Mouse (Mus musculus) heart, embryonic 14.5 days (tissue): ENCODE data around the gene Bscl2. TPM values are rescaled to one million over a fixed set of nuclear protein-coding genes. Genes with fewer than 3 reads are reported as not detected.
A peak's percentile ranks its signal among the peaks of the same experiment; 100 is the strongest.

Experiments used
- ATAC-seq: fragments of 200-750 bp; cut with Nextera tagmentation; 2 replicates; pipeline ENCODE4 v1.8.0; 2017; ENCODE audit warnings: low read depth, moderate TSS enrichment; ENCODE audit not compliant: insufficient number of reproducible peaks, insufficient read depth, low FRiP score
- H3K27ac ChIP-seq, 2 experiments: fragments of 200-500 bp in 1 of 2; fragments of 300-500 bp in 1 of 2; sonication (generic) in 1 of 2; replicated peaks in 1 of 2; 2 replicates each; pipeline ENCODE4 v1.5.1; 2012 to 2014; ENCODE audit warnings: low read depth in 2 of 2, low read length in 2 of 2, control low read depth in 1 of 2, mild to moderate bottlenecking in 1 of 2, mixed read lengths in 1 of 2; ENCODE audit not compliant: control insufficient read depth in 1 of 2, insufficient read depth in 1 of 2
- H3K27me3 ChIP-seq: fragments of 300-500 bp; sonication (generic); 2 replicates; pipeline ENCODE4 v1.6.1; 2014; ENCODE audit warnings: mild to moderate bottlenecking, low read length, control low read depth; ENCODE audit not compliant: control insufficient read depth, insufficient read depth
- H3K36me3 ChIP-seq: fragments of 300-500 bp; sonication (generic); 2 replicates; pipeline ENCODE4 v1.6.1; 2014; ENCODE audit warnings: mild to moderate bottlenecking, control low read depth, low read length, mixed read lengths; ENCODE audit not compliant: control insufficient read depth, insufficient read depth
- H3K4me1 ChIP-seq, 2 experiments: fragments of 200-500 bp in 1 of 2; fragments of 300-500 bp in 1 of 2; sonication (generic) in 1 of 2; 2 replicates each; pipeline ENCODE4 v1.6.1; 2012 to 2014; ENCODE audit warnings: low read length in 2 of 2, control low read depth in 1 of 2, mixed read lengths in 1 of 2; ENCODE audit not compliant: control insufficient read depth in 2 of 2, insufficient read depth in 2 of 2
- H3K4me2 ChIP-seq: fragments of 300-500 bp; sonication (generic); 2 replicates; pipeline ENCODE4 v1.6.1; 2014; ENCODE audit warnings: mild to moderate bottlenecking, low read length
- H3K4me3 ChIP-seq, 2 experiments: fragments of 200-500 bp in 1 of 2; fragments of 300-500 bp in 1 of 2; sonication (generic) in 1 of 2; 2 replicates each; pipeline ENCODE4 v1.5.1; 2012 to 2014; ENCODE audit warnings: low read length in 2 of 2, mild to moderate bottlenecking in 2 of 2, control low read depth in 1 of 2, low read depth in 1 of 2, moderate library complexity in 1 of 2; ENCODE audit not compliant: control insufficient read depth in 1 of 2, insufficient read depth in 1 of 2
- H3K9ac ChIP-seq: fragments of 300-500 bp; sonication (generic); 2 replicates; pipeline ENCODE4 v1.6.1; 2014; ENCODE audit warnings: mild to moderate bottlenecking, low read length
- H3K9me3 ChIP-seq: fragments of 300-500 bp; sonication (generic); 2 replicates; pipeline ENCODE4 v1.6.1; 2016; ENCODE audit warnings: low read length, control low read depth; ENCODE audit not compliant: control insufficient read depth
- WGBS: fragments of 180-500 bp; shearing (Covaris S2); extraction: QIAGEN DNeasy Blood & Tissue Kit; methylation state at CpG from one replicate; pipeline ENCODE4 v1.1.7; 2014; 5-methylcytosine and 5-hydroxymethylcytosine counted together
- polyA plus RNA-seq: library from polyadenylated mRNA; unstranded; fragments of >200 nt; fragmentation: Nextera tagmentation; extraction: Ambion mirVana; gene quantifications from 2 replicates; pipeline ENCODE4 v1.2.1, GENCODE M21; 2014

The Bscl2 gene
- polyA plus RNA-seq, 1 experiment from 2014 or later, result 45.0 TPM

- Histone ChIP-seq H3K27ac (no peak overlapping the region), H3K27me3 (no peaks in the 10 kb centered on the region), H3K36me3 (peaks cover 56% of the 10 kb centered on the region), H3K9me3 (no peaks in the 10 kb centered on the region), H3K4me2 (no peak overlapping the region), H3K4me3 (no peak overlapping the region), H3K9ac (no peak overlapping the region), H3K4me1 (peaks cover 7 to 11% of the 10 kb centered on the region in 2 experiments; a peak in 3 of 4 replicates)
- ATAC-seq, result no peak
- WGBS, result 58% methylated on average over 5 of the region's 5 CpGs
These were observed 7.3 kb downstream of the Bscl2 start for GRCm38 (mm10) chr19:8844371-8845129.

- Histone ChIP-seq H3K4me1 (peaks cover 9 to 10% of the 10 kb centered on the region in 2 experiments), H3K4me2 (no peak overlapping the region), H3K4me3 (no peak overlapping the region), H3K9me3 (no peaks in the 10 kb centered on the region), H3K27me3 (no peaks in the 10 kb centered on the region), H3K36me3 (peaks cover 39% of the 10 kb centered on the region), H3K9ac (no peak overlapping the region), H3K27ac (no peak overlapping the region)
- 81% methylated on average over 5 of the region's 5 CpGs for WGBS
- no peak for ATAC-seq
These were observed 11.1 kb downstream of the Bscl2 start for GRCm38 (mm10) chr19:8848356-8848755.

GRCm38 (mm10) chr19:8850402-8850901 is 13.2 kb downstream of the Bscl2 start, which contains the start of gene Lrrn4cl:
Lrrn4cl (plus strand) TSS chr19:8850768.
- peaks cover 9 to 10% of the 10 kb centered on the region in 2 experiments for H3K4me1 ChIP-seq
- H3K36me3 ChIP-seq, result peaks cover 33% of the 10 kb centered on the region
- 18% methylated on average over 7 of the region's 7 CpGs for WGBS
- H3K9me3 ChIP-seq, result no peaks in the 10 kb centered on the region
- H3K27me3 ChIP-seq, result no peaks in the 10 kb centered on the region
- ATAC-seq, result peak; percentile 57; the same call in 1 of the 2 replicates
- H3K27ac ChIP-seq, result peak within 1 kb of the TSS; percentile 8 to 58; a peak in 2 of 4 replicates
- peak within 1 kb of the TSS; percentile 30 for H3K4me2 ChIP-seq
- peak within 1 kb of the TSS; percentile 58 for H3K9ac ChIP-seq
- no peak within 1 kb of the TSS for H3K4me3 ChIP-seq

- no peak overlapping the region for H3K27ac ChIP-seq
- peaks cover 21% of the 10 kb centered on the region for H3K36me3 ChIP-seq
- no peaks in the 10 kb centered on the region for H3K9me3 ChIP-seq
- no peak overlapping the region for H3K4me2 ChIP-seq
- H3K4me1 ChIP-seq, result peaks cover 9 to 10% of the 10 kb centered on the region in 2 experiments
- H3K9ac ChIP-seq, result no peak overlapping the region
- no peak for ATAC-seq
- H3K4me3 ChIP-seq, result no peak overlapping the region
- 50% methylated on average over 7 of the region's 7 CpGs for WGBS
- H3K27me3 ChIP-seq, result no peaks in the 10 kb centered on the region
These were observed 14.4 kb downstream of the Bscl2 start for GRCm38 (mm10) chr19:8851639-8852038.

GRCm38 (mm10) chr19:8852236-8852928 is 15.1 kb downstream of the Bscl2 start:
- peaks cover 13% of the 10 kb centered on the region for H3K36me3 ChIP-seq

GRCm38 (mm10) chr19:8853117-8853516 is 15.8 kb downstream of the Bscl2 start:
- Histone ChIP-seq H3K4me2 (no peak overlapping the region), H3K27me3 (no peaks in the 10 kb centered on the region), H3K4me3 (no peak overlapping the region), H3K27ac (no peak overlapping the region), H3K9ac (no peak overlapping the region), H3K4me1 (peaks cover 9 to 10% of the 10 kb centered on the region in 2 experiments), H3K9me3 (no peaks in the 10 kb centered on the region), H3K36me3 (peaks cover 6% of the 10 kb centered on the region)
- ATAC-seq, result no peak
- WGBS, result 83% methylated on average over 3 of the region's 3 CpGs

More at GRCm38 (mm10) chr19:8852236-8852928, 15.1 kb downstream of the Bscl2 start:
- no peak overlapping the region for H3K27ac ChIP-seq
- H3K9me3 ChIP-seq, result no peaks in the 10 kb centered on the region
- ATAC-seq, result no peak
- WGBS, result 52% methylated on average over 10 of the region's 10 CpGs
- peaks cover 9 to 10% of the 10 kb centered on the region in 2 experiments for H3K4me1 ChIP-seq
- no peak overlapping the region for H3K9ac ChIP-seq
- no peak overlapping the region for H3K4me3 ChIP-seq
- H3K4me2 ChIP-seq, result no peak overlapping the region
- H3K27me3 ChIP-seq, result no peaks in the 10 kb centered on the region

GRCm38 (mm10) chr19:8857689-8858088 is 20.4 kb downstream of the Bscl2 start:
- Histone ChIP-seq H3K4me2 (no peak overlapping the region), H3K9ac (no peak overlapping the region), H3K36me3 (no peaks in the 10 kb centered on the region), H3K4me1 (no peaks in the 10 kb centered on the region), H3K27me3 (no peaks in the 10 kb centered on the region), H3K9me3 (no peaks in the 10 kb centered on the region), H3K4me3 (no peak overlapping the region), H3K27ac (no peak overlapping the region)
- WGBS, result 37% methylated on average over 4 of the region's 4 CpGs
- ATAC-seq, result no peak
